Mouse (Mus musculus): ENCODE data around the gene Pbxip1. TPM values are rescaled to one million over a fixed set of nuclear protein-coding genes. Genes with fewer than 3 reads are reported as not detected.
"Not testable (repeated sequence)": the region's sequence is repeated elsewhere in the genome, so short reads cannot be mapped to it uniquely, and the experiment has no call there.

Pbxip1 gene
- total RNA-seq, 2 experiments from 2014 or later = 2.1 to 2.7 TPM

DNA sequence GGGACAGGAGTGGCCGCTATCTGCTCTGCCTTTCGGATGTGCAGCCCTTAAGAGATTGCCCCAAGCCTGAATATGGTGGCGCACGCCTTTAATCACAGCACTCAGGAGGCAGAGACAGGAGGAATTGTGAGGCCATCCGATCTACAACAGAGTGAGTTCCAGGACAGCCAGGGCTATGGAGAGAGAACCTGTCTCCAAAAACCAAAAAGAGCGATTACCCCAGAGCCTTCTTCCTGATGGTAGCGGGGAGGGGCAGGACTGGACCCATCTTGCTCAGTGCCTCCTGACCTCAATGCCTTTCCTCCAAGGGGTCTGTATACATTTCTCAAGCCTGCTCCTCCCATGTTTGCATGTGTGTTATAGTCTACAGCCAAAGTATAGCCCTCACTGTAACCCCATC is 7.5 kb upstream of the Pbxip1 start:
- ATAC-seq (replicated peaks; ENCODE audit: low FRiP score, poor library complexity, severe bottlenecking) = not testable (repeated sequence)

DNA sequence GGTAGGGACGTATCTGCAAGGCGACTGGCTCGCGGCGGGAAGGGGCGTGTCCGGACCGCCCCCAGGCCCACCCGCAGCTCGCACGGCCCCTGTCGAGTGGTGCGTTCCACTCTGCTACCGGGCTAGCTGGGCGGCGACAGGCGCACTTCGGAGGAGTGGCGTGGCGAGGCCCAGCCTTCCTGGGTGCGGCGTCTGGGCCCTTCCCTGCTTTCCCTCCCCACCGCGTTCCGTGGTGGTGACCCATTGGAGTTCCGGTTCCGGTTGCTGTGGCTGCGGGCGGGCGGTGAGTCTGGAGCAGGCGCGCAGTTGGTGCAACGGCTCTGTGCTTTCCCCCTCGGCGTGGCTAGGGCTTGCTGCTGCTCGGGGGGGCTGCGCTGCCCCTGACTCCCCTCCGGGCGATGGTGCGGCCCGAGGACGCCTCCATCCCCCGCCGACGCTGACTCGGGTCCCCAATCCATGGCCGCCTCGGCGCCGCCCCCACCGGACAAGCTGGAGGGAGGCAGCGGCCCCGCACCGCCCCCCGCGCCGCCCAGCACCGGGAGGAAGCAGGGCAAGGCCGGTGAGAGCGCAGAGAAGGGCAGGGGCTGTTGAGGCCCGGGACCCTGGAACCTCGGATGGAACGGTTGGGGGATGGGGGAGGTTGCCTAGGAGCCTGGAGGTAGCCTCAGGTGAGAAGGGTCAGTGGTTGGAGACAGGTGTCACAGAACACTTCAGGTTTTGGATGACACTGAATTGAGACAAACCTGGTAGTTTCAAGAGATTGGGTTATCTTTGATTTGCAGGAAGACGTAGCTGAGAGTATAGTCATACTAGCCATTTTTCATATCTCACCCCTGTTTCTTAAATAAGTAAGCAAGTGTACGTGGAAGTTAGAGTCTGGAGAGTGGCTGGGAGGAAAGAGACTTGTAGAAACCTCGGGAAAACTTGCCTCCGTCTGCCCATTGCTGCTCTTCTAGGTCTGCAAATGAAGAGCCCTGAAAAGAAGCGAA is 6.0 kb upstream of the Pbxip1 start, which contains the start of gene Pygo2:
Pygo2 (plus strand) TSS at position 44 of the 989 bp plus-strand sequence.
- ATAC-seq (replicated peaks; ENCODE audit: low FRiP score, poor library complexity, severe bottlenecking) = peak; percentile 95

DNA sequence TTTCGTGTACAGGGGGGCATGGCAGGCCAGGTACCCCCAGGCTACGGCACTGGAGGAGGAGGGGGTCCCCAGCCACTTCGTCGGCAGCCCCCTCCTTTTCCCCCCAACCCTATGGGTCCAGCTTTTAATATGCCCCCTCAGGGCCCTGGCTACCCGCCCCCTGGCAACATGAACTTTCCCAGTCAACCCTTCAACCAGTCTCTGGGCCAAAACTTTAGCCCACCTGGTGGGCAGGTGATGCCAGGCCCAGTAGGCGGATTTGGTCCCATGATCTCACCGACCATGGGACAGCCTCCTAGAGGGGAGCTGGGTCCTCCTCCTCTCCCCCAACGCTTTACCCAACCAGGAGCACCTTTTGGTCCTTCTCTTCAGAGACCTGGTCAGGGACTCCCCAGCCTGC is 3.9 kb upstream of the Pbxip1 start:
- ATAC-seq (replicated peaks; ENCODE audit: low FRiP score, poor library complexity, severe bottlenecking) = no peak

DNA sequence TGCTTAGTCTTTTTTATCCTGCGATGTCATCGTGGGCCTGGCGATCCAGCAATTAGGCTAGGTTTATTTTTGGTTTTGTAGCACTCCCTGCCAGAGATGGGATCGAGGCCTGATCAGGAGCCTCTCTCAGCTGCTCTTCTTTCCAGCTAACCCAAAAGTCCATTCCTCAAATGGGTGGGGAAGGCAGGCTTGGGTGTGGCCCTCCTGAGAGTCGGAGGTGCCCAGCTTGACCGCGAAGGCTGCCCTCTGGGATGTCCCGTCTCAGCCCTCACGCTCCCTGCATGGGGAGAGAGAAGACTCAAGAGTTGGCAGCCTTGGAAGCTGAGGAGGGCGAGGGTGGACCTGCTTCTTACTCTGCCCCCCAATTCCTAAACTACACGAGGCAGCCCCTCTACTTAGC is 2.0 kb upstream of the Pbxip1 start:
- no peak for ATAC-seq (replicated peaks; ENCODE audit: low FRiP score, poor library complexity, severe bottlenecking)

DNA sequence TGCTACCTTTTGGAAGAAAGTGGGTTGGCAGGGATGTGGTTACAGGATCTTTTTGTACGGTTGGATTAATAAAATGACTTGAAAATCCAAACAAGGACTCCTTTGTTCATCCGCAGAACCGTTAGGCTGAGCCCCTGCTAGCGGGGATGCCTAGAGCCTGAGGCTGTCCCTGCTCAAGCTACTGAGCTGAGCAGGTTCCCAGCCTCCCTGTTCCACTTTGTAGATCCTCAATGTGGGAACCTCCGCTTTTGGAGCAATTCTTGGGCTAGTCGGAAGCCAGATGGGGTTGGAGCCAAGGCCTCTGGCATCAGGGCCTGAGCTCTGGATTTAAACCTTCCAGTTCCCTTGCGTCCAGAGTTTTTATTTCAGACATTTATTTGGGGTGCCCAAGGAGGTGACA is 1.5 kb upstream of the Pbxip1 start:
- ATAC-seq (replicated peaks; ENCODE audit: low FRiP score, poor library complexity, severe bottlenecking) = no peak

DNA sequence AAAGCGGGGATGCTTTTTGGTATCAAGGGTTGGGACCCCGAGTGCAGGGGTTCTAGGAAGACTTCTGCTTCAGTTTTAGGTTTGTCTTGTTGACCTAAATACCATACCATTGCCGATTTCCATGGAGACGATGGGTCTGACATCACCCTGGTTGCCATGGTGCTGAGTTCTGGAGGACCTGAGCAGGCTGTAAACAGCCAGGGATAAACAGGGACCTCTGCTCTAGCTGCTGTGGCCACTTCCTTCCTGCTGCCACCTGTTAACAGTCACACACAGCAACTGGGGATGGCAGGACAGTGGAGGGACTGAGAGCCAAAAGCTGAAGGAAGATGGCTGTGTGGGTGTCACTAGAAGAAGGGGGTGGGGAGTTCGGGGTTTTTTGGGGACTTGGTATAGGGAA is 763 bp downstream of the Pbxip1 start:
- no peak for ATAC-seq (replicated peaks; ENCODE audit: low FRiP score, poor library complexity, severe bottlenecking)

DNA sequence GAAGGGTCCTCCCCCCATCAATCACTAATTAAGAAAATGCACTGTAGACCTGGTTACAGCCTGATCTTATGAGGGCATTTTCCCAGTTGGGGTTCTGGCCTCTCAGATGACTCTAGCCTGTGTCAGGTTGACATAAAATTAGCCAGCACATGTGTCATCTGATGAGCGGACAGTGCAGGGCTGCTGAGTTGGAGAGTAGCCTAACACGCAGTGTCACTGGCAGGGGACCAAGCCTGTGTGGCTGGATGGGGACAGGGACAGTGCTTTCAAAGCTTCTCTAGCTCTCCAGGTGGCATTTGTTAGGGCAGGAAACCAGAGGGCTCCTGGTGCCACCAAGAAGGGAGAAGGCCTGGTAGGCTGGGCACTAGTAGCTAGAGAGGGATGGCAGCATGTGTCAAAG is 4.2 kb downstream of the Pbxip1 start:
- no peak for ATAC-seq (replicated peaks; ENCODE audit: low FRiP score, poor library complexity, severe bottlenecking)

DNA sequence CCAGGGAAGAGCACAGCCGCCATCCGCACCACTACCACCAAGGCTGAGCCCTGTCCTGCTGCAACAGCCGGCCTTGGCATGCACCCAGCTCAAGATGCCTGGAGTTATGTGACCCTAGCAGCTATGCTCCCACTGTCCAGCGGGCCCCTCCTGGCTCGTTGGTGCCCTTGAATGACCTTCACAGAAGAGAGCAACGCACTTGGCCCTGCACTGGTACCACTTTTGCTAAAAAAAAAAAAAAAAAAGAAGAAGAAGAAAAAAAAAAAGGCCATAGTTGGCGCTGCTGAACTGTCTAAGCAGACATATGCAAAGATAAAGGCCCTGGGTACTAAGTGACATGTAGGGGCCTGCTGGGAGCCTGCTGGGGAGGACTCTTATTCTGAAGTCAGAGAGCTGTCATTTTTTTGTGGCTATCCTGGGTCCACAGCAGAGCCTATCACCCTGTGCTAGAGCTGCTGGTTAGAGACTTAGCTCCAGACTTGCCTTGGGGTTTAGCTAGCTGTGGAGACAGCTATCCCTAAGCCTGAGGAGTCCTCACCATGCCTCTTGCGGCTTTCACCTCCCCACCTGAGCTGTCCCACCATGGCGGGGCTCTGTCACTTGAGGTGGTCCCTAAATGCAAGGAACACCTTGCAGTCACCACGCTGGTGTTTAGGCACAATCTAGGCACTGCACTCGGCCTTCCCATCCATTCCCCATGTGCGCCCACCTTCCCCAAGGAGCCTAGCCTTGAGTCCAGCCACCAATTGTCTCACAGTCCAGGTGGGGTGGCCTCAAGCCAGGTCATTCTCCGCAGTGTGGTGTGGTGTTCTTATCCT is 12.4 kb downstream of the Pbxip1 start:
- ATAC-seq (replicated peaks; ENCODE audit: low FRiP score, poor library complexity, severe bottlenecking) = peak; percentile 80

DNA sequence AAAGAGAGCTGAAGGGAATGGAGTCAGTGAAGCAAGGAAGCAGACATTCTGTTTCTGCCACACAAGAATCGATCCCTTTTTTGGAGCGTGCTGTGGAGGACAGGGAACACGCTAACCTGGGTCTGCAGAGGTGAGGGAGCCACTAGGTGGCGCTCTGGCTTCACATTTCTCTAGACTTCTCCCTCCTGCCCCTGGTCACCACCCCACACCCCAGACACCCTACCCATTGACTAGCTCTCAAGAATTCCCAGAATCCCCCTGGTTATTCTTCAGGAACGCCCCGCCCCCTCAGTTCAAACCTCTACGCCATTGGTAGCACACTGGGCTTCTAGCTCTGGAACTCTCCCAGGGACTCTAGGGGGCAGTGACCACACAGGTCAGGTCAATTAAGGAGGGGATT is 13.0 kb downstream of the Pbxip1 start:
- peak; percentile 82 for ATAC-seq (replicated peaks; ENCODE audit: low FRiP score, poor library complexity, severe bottlenecking)

DNA sequence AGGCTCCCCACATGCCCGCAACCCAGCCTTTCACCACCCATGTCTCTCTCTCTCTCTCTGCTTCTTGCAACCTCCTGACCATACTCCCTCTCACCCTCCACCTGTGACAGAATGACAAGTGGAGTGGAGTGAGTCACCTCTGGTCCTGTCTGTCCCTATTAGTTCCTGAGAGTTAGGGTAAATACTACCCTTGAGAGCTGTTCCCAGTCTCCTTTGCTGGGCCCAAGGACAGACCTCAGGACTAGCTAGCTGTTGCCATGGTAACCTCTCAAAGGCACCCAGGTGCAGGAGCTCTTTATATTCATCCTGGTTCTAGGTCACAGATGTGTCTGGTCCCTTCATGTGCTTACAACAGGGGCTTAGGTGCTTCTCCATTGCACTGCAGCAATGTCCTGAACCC is 15.4 kb downstream of the Pbxip1 start:
- ATAC-seq (replicated peaks; ENCODE audit: low FRiP score, poor library complexity, severe bottlenecking) = no peak

DNA sequence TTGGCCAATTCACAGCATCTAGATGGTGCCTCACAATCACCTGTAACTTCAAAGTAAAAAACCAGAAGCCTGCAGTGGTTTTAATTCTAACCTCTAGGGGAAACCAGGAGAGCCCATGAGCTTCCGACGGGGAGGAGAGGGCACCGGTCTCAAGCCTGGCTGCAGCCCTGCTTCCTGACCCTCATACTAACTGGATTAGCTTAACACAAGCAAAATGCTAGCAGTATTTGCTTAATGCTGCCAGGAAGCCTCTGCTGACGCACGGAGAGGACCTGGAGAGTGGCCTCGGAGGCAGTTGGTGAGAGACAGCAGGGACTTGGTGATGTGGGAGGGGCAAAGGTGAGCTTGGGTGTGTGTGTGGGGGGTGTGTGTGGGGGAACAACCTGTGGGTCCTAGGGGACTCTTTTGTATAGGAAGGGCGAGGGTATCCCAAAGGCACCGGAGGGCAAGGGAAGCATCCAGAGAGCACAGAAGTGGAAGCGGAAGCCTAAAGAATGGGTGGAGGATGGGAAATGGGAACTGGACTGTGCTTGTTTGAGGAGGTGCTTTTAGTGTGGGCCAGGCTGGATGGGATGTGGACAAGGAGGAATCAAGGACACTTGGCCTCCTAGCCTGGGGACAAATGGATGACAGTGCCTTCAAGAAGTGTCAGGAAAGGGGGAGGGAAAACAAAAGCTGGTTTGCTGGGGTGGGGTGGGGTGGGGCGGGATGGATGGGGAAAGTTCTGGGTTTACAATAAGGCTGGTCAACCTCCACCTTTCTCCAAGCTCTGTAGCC is 18.1 kb downstream of the Pbxip1 start, which contains the start of gene Pmvk:
Pmvk (plus strand) TSS at position 141 of the 777 bp plus-strand sequence.
- no peak for ATAC-seq (replicated peaks; ENCODE audit: low FRiP score, poor library complexity, severe bottlenecking)

DNA sequence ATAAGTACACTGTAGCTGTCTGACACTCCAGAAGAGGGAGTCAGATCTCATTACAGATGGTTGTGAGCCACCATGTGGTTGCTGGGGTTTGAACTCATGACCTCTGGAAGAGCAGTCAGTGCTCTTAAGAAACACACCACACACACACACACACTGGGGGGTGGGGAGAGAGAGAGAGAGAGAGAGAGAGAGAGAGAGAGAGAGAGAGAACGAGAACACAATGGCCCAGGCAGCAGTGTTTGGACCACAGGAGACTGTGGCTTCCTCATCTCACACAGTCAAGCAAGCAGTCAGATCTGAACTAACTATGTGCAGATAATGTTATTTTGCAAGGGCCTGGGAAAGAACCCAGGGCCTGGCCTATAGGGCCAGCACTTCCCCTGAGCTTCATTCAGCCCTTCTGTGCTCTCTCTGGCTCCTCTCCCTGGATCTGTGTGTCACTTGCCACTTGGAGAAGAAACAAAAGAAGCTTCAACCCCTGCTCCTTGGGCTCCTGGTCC is 19.3 kb downstream of the Pbxip1 start:
- ATAC-seq (replicated peaks; ENCODE audit: low FRiP score, poor library complexity, severe bottlenecking) = no peak

DNA sequence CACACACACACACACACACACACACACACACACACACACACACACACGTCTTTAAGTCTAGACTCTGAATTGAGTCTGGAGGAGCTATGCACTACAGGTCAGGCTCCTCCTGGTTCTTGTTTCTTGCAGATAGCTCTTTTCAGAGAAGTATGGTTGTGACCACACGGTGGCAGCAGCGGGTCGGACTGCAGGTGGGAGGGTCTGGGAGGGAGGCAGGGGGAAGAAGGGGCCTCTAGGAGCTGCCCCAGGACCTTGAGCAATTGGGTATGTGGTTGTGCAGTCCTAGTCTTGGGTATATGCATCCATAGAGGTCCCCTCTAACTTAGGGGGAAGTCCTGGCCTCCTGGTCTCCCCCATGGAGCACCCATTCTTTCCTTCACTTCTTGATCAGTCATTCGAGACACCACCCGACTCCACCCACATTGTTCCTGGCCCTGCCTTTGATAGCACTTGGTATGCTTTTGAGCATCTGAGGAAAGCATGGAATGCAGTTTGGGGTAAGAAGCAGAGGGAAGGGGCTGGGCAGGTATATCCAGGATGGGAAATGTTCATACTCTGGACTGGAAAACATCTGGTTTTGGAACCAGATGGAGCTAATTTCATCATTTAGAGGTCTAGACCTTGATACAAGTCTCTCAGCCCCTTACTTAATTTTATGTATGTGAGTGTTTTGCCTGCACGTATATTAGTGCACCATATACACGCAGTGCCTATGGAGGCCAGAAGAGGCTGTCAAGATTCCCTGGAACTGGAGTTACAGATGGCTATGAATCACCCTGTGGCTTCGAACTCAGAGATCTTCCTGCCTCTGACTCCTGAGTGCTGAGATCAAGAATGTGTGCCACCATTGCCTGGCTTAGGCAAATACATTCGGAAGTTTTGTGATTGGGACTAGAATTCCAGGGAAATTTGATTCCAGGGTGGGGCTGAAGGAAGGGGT is 20.5 kb downstream of the Pbxip1 start:
- ATAC-seq (replicated peaks; ENCODE audit: low FRiP score, poor library complexity, severe bottlenecking) = peak; percentile 50

DNA sequence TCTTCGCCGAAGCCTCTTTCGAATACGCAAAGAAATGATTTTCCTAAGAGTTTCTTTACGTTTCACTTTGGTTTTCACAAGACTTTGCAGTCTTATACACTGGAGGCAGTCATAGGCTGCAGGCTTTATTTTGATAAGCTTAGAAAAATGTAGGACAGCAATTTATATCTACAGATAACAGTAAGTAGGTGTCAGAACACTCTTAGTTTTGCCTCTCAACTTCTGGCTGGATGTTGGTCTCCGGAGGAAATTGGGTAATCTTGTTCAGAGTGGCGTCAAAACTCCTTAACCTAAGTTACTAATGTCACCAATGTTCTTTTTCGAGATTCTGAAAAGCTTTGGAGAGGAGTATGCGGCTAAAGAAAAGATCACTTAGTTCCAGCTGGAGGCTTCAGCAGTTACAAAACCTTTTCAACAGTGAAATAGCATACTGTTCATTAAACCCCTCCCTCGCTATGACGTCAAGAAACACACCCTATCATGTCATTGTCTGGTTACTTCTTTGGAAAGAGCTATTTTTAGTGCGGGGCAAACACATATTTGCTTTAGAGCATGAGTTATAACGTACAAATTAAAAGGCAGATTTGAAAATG is 22.0 kb downstream of the Pbxip1 start:
- ATAC-seq (replicated peaks; ENCODE audit: low FRiP score, poor library complexity, severe bottlenecking) = peak; percentile 67

DNA sequence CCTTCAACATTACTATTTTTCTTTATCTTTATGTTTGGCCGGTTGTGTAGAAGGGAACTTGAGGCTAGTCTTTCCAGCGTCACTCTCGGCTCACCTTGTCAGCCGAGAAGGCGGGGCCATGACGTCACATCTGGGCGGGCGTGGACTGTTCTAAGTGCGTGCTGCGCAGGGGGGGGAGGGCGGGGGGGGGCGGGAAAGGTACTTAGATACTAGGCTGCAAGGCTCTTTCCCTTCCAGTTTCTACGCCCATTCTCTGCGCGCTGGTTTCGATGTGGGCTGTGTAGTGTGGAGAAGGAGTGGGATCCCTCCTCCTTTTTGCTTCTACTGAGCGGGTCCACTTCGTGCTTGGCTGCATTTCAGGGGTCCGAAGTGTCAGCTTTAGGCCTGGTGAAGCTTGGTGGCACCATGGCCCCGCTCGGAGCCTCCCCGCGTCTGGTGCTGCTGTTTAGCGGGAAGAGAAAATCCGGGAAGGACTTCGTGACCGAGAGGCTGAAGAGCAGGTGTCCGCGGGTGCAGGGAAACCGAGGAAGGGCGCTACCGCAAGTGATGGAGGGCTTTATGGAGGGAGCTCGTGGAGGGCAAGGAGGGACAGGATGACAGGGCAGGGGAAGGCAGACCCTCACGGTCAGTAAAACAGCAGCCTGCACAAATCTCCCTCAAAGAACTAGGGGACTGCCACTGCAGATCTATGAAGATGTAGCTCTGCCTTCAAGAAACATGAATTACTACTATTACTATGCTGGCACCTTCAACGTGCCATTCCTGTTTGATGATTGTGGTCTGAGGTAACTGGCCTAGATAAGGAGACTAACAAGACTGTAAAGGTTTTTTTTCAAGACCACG is 22.7 kb downstream of the Pbxip1 start:
- ATAC-seq (replicated peaks; ENCODE audit: low FRiP score, poor library complexity, severe bottlenecking) = peak; percentile 83

DNA sequence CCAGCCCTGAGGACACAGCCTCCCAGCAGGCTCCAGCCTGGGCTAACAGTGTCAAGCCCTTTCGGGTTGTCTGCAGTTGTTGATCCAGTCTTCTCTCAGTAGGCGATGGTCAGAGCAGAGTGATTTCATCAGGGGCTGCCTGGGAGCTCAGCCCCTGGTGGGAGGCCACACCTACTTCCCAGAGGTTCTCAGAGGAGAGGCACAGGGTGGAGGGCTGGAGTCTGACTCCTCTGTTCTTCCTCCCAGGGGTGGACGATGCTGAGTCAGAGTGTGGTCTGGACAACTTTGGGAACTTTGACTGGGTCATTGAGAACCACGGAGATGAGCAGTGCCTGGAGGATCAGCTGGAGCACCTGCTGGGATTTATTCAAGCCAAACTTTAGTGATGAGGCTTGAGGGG is 31.8 kb downstream of the Pbxip1 start:
- no peak for ATAC-seq (replicated peaks; ENCODE audit: low FRiP score, poor library complexity, severe bottlenecking)

DNA sequence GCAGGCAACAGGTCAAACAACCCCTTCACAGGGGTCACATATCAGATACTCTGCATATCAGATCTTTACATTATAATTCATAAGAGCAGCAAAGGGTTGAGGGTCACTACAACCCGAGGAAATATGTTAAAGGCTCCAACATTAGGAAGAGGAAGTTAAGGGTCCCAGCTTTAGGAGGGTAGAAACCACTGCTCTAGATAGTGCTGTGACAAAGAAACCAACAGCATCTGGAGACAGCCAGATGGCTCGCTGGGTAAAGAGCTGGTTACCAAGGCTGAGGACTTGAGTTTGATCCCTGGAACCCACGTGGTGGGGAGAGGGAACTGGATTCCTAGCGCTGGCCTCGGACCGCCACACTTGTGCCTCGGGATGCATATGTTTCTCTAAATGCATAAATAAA is 35.8 kb downstream of the Pbxip1 start:
- ATAC-seq (replicated peaks; ENCODE audit: low FRiP score, poor library complexity, severe bottlenecking) = no peak
